Mouse (Mus musculus): ENCODE measurements around the gene Prune2. TPM values are rescaled to one million over a fixed set of nuclear protein-coding genes. Genes with fewer than 3 reads are reported as not detected.
"Not testable (repeated sequence)": the region's sequence is repeated elsewhere in the genome, so short reads cannot be mapped to it uniquely, and the experiment has no call there.

Gene Prune2
- polyA plus RNA-seq, 1 experiment from 2014 or later, result 1.6 TPM

DNA sequence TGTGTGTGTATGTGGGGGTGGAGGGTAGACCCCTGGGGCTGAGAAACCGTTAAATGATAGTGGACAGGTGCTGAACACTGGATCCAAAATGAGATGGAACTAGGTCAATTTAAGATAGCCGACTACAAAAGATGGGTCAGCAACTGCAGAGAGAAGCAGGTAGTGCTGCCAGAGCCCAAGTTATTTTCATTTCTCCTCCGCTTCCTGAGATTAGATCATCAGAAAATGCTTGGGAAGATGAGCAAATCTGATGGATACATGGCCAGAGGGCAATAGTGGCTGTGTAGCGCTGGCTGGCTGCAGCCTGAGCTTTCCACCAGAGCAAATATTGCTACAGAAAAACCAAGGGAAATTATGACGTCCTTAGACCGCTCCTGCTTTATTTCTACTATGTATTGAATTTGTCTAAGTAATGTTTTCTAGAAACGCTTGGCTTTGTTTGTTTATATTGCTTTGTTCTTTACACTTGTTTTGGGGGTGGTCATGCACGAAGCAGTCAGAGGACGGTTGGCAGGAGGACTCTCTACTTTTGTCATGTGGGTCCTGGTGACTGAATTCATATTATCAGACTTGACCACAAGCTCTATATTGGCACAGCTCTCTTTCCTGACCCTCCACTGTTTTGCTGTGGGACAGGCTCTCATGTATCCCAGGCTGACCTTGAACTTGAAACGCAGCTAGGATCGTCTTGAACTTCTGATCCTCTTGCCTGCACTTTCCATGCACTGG, 198.2 kb downstream of the Prune2 start:
- no peak overlapping the region for H3K9ac ChIP-seq (ENCODE audit: low read depth, low read length)
- no peak overlapping the region for H3K27ac ChIP-seq (ENCODE audit: low read length)
- no peaks in the 10 kb centered on the region for H3K36me3 ChIP-seq (ENCODE audit: control insufficient read depth, insufficient read depth, low read length)
- H3K27me3 ChIP-seq (replicated peaks; ENCODE audit: control insufficient read depth, insufficient read depth, low read length), result no peaks in the 10 kb centered on the region
- H3K9me3 ChIP-seq (ENCODE audit: control insufficient read depth, low read length), result no peaks in the 10 kb centered on the region
- H3K4me3 ChIP-seq (ENCODE audit: low read length), result no peak overlapping the region
- H3K4me1 ChIP-seq (ENCODE audit: control insufficient read depth, insufficient read depth, low read length), result no peaks in the 10 kb centered on the region
- no peak for ATAC-seq
- no peak overlapping the region for H3K4me2 ChIP-seq (ENCODE audit: low read depth, low read length)
- 77% methylated on average over 11 of the region's 11 CpGs for WGBS

DNA sequence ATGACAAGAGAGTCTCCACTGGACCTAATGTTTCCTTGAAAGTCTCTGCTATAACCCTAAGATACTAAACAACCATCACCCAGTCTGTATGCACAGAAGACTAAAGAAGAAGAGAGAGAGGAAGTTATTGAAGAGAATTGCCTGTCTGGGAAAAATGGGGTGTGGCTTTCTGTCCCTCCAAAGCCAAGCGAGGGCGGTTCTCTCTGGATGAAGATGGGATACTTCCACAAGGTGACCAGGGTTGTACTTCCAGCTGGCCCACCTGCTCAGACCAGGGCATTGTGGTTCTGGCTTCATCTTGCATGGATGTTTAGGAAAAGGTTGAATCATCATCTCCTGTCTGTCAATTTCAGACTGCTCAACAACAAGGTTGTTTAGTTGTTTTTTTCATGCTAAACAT, 199.3 kb downstream of the Prune2 start:
- Histone ChIP-seq H3K27me3 (replicated peaks; ENCODE audit: control insufficient read depth, insufficient read depth, low read length) (no peaks in the 10 kb centered on the region), H3K4me2 (ENCODE audit: low read depth, low read length) (no peak overlapping the region), H3K4me1 (ENCODE audit: control insufficient read depth, insufficient read depth, low read length) (no peaks in the 10 kb centered on the region), H3K27ac (ENCODE audit: low read length) (no peak overlapping the region), H3K9me3 (ENCODE audit: control insufficient read depth, low read length) (no peaks in the 10 kb centered on the region), H3K9ac (ENCODE audit: low read depth, low read length) (no peak overlapping the region), H3K36me3 (ENCODE audit: control insufficient read depth, insufficient read depth, low read length) (no peaks in the 10 kb centered on the region), H3K4me3 (ENCODE audit: low read length) (no peak overlapping the region)
- 82% methylated on average over 2 of the region's 2 CpGs for WGBS
- no peak for ATAC-seq

- no peaks in the 10 kb centered on the region for H3K27me3 ChIP-seq (replicated peaks; ENCODE audit: control insufficient read depth, insufficient read depth, low read length)
- no peak overlapping the region for H3K27ac ChIP-seq (ENCODE audit: low read length)
- no peak for ATAC-seq
- no peaks in the 10 kb centered on the region for H3K36me3 ChIP-seq (ENCODE audit: control insufficient read depth, insufficient read depth, low read length)
- H3K9ac ChIP-seq (ENCODE audit: low read depth, low read length), result no peak overlapping the region
- WGBS, result 60% methylated on average over 2 of the region's 2 CpGs
- no peak overlapping the region for H3K4me3 ChIP-seq (ENCODE audit: low read length)
- no peak overlapping the region for H3K4me2 ChIP-seq (ENCODE audit: low read depth, low read length)
- no peaks in the 10 kb centered on the region for H3K9me3 ChIP-seq (ENCODE audit: control insufficient read depth, low read length)
- H3K4me1 ChIP-seq (ENCODE audit: control insufficient read depth, insufficient read depth, low read length), result peaks cover 3% of the 10 kb centered on the region; the same call in 1 of the 2 replicates
Measured at GRCm38 (mm10) chr19:17159676-17160075, 203.8 kb downstream of the Prune2 start.

DNA sequence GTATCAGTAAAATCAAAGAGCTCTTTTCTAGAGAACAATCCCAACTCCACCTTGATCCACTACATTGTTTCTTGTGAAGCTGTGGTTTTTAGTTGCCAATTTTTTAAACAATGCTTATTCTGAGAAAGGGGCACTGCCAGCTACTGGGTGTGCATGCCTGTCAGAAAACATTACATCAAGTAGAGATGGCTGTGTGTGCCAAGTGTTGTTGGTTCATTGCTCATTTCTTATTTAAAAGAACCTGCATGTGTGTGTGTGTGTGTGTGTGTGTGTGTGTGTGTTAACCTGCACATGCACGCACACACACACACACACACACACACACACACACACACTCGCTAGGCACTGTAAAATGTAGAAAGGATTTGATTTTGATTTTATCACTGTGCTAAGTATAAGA, 204.3 kb downstream of the Prune2 start:
- Histone ChIP-seq H3K9ac (ENCODE audit: low read depth, low read length) (no peak overlapping the region), H3K4me3 (ENCODE audit: low read length) (no peak overlapping the region), H3K36me3 (ENCODE audit: control insufficient read depth, insufficient read depth, low read length) (no peaks in the 10 kb centered on the region), H3K4me2 (ENCODE audit: low read depth, low read length) (no peak overlapping the region), H3K4me1 (ENCODE audit: control insufficient read depth, insufficient read depth, low read length) (peaks cover 3% of the 10 kb centered on the region; the same call in 1 of the 2 replicates), H3K27ac (ENCODE audit: low read length) (no peak overlapping the region), H3K9me3 (ENCODE audit: control insufficient read depth, low read length) (no peaks in the 10 kb centered on the region), H3K27me3 (replicated peaks; ENCODE audit: control insufficient read depth, insufficient read depth, low read length) (no peaks in the 10 kb centered on the region)
- 87% methylated on average over 2 of the region's 2 CpGs for WGBS
- no peak for ATAC-seq

DNA sequence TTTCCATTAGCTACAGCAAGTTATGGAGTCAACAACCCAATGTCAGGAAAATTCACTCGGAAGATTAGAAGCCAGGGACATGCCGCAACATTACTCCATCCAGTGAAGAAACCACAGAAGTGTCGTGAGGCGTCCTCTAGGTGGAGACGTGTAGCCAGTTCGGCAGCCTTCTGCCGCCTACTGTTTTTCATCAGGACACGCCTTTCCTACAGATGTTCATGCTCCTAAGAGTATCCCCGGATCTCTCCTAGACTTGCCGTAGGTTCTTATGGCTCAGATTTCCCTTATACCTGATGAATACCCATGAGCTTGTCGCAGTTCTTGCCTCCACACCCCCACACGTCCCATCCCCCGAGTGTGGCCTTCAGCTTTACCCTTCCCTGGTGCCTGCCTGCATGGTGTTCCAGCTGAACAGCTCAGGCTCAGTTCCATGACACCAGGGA, 207.6 kb downstream of the Prune2 start:
- H3K27ac ChIP-seq (ENCODE audit: low read length), result no peak overlapping the region
- ATAC-seq, result peak; percentile 65; the same call in 1 of the 2 replicates
- H3K4me2 ChIP-seq (ENCODE audit: low read depth, low read length), result 0 out of 2 replicates have a peak overlapping the region, but pooled peaks have one; percentile 20
- WGBS, result 13% methylated on average over 13 of the region's 13 CpGs
- H3K9me3 ChIP-seq (ENCODE audit: control insufficient read depth, low read length), result no peaks in the 10 kb centered on the region
- H3K27me3 ChIP-seq (replicated peaks; ENCODE audit: control insufficient read depth, insufficient read depth, low read length), result no peaks in the 10 kb centered on the region
- H3K9ac ChIP-seq (ENCODE audit: low read depth, low read length), result no peak overlapping the region
- H3K4me1 ChIP-seq (ENCODE audit: control insufficient read depth, insufficient read depth, low read length), result peaks cover 3% of the 10 kb centered on the region; the same call in 1 of the 2 replicates
- H3K4me3 ChIP-seq (ENCODE audit: low read length), result no peak overlapping the region
- no peaks in the 10 kb centered on the region for H3K36me3 ChIP-seq (ENCODE audit: control insufficient read depth, insufficient read depth, low read length)

GRCm38 (mm10) chr19:17166288-17166687, 210.4 kb downstream of the Prune2 start:
- no peak for ATAC-seq
- Histone ChIP-seq H3K4me1 (ENCODE audit: control insufficient read depth, insufficient read depth, low read length) (peaks cover 3% of the 10 kb centered on the region; the same call in 1 of the 2 replicates), H3K4me2 (ENCODE audit: low read depth, low read length) (no peak overlapping the region), H3K9ac (ENCODE audit: low read depth, low read length) (no peak overlapping the region), H3K27me3 (replicated peaks; ENCODE audit: control insufficient read depth, insufficient read depth, low read length) (no peaks in the 10 kb centered on the region), H3K4me3 (ENCODE audit: low read length) (no peak overlapping the region), H3K27ac (ENCODE audit: low read length) (no peak overlapping the region), H3K9me3 (ENCODE audit: control insufficient read depth, low read length) (no peaks in the 10 kb centered on the region), H3K36me3 (ENCODE audit: control insufficient read depth, insufficient read depth, low read length) (no peaks in the 10 kb centered on the region)
- WGBS, result 78% methylated on average over 7 of the region's 7 CpGs

DNA sequence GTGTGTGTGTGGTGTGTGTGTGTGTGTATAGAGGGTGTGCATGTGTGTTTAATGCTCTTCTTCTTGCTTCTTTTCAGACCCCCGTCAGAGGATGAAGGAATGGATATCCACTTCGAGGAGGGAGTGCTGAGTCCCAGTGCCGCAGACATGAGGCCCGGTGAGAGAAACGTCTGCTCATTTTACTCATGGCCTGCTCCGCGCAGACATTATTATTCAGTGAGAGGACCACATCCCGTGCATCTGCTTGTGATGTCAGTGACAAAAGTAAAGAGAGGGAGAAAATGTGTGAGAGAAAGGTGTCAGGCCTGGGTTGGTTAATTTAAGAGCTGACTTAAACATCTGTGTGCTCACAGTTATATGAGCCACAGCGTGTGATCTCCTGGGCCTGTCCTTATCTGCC, 212.3 kb downstream of the Prune2 start:
- H3K27ac ChIP-seq (ENCODE audit: low read length), result no peak overlapping the region
- ATAC-seq, result no peak
- H3K36me3 ChIP-seq (ENCODE audit: control insufficient read depth, insufficient read depth, low read length), result no peaks in the 10 kb centered on the region
- WGBS, result 79% methylated on average over 9 of the region's 9 CpGs
- no peaks in the 10 kb centered on the region for H3K27me3 ChIP-seq (replicated peaks; ENCODE audit: control insufficient read depth, insufficient read depth, low read length)
- H3K4me1 ChIP-seq (ENCODE audit: control insufficient read depth, insufficient read depth, low read length), result peaks cover 2% of the 10 kb centered on the region; the same call in 1 of the 2 replicates
- no peak overlapping the region for H3K4me2 ChIP-seq (ENCODE audit: low read depth, low read length)
- no peaks in the 10 kb centered on the region for H3K9me3 ChIP-seq (ENCODE audit: control insufficient read depth, low read length)
- H3K9ac ChIP-seq (ENCODE audit: low read depth, low read length), result no peak overlapping the region
- no peak overlapping the region for H3K4me3 ChIP-seq (ENCODE audit: low read length)

DNA sequence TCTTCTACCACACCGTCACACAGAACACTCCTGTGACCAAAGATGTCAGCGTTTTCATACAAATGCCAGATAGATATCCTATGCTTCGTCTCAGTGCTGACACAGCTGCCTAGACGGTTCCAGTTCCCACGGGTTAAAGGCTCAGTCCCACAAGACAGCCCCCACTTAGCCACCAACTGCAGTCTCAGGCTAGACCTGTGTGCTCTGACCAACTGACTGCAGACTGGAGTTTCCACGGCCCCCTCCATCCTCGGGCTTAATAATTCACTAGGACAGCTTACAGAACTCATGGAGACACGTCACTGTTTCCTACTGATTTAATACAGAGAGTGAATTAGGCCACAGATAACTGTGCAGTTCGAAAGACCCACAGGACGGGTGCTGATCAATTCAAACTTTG, 213.8 kb downstream of the Prune2 start:
- no peaks in the 10 kb centered on the region for H3K4me1 ChIP-seq (ENCODE audit: control insufficient read depth, insufficient read depth, low read length)
- no peak overlapping the region for H3K27ac ChIP-seq (ENCODE audit: low read length)
- H3K27me3 ChIP-seq (replicated peaks; ENCODE audit: control insufficient read depth, insufficient read depth, low read length), result no peaks in the 10 kb centered on the region
- WGBS, result 64% methylated on average over 10 of the region's 10 CpGs
- H3K36me3 ChIP-seq (ENCODE audit: control insufficient read depth, insufficient read depth, low read length), result no peaks in the 10 kb centered on the region
- H3K4me3 ChIP-seq (ENCODE audit: low read length), result no peak overlapping the region
- H3K9ac ChIP-seq (ENCODE audit: low read depth, low read length), result no peak overlapping the region
- H3K9me3 ChIP-seq (ENCODE audit: control insufficient read depth, low read length), result no peaks in the 10 kb centered on the region
- ATAC-seq, result peak; percentile 58; the same call in 1 of the 2 replicates
- H3K4me2 ChIP-seq (ENCODE audit: low read depth, low read length), result no peak overlapping the region

DNA sequence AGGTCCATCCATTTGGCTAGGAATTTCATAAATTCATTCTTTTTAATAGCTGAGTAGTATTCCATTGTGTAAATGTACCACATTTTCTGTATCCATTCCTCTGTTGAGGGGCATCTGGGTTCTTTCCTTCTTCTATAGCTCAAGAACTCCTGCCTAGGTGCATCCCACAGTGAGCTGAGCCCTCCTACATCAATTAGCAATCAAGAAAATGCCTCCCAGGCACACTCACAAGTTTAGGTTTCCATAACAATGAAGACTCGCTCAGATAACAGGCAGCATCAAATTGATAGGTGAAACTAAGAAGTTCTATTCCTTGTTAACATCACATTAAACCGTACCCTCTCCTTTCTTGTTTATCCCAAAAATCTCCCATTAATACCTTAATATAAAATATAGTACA, 218.6 kb downstream of the Prune2 start:
- H3K4me2 ChIP-seq (ENCODE audit: low read depth, low read length); H3K27me3 ChIP-seq (replicated peaks; ENCODE audit: control insufficient read depth, insufficient read depth, low read length); H3K4me3 ChIP-seq (ENCODE audit: low read length); H3K9me3 ChIP-seq (ENCODE audit: control insufficient read depth, low read length); H3K4me1 ChIP-seq (ENCODE audit: control insufficient read depth, insufficient read depth, low read length); H3K36me3 ChIP-seq (ENCODE audit: control insufficient read depth, insufficient read depth, low read length); ATAC-seq; H3K9ac ChIP-seq (ENCODE audit: low read depth, low read length); H3K27ac ChIP-seq (ENCODE audit: low read length): not testable (repeated sequence)
- WGBS, result 87% methylated on average over 2 of the region's 2 CpGs

DNA sequence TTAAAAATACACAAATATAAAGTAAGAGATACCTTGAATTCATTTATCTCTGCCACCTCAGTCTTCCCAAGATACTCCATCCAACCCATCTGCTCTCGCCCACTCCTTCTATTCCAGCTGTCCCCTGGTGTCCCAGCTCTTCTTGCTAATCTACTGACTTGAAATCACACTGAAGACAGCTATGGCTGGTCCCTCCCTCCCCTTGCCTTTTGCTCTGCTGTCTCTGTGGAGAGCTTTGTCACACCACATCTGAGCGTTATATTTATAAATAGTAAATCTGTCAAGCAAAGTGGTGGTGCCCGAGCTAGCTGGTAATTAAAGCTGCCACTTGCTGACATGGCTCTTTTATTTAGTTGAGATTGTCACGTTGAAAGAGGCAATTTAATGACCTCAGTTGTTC, 224.6 kb downstream of the Prune2 start:
- no peak for ATAC-seq

More for the DNA sequence above, 224.6 kb downstream of the Prune2 start:
- Histone ChIP-seq H3K36me3 (ENCODE audit: control insufficient read depth, insufficient read depth, low read length) (no peaks in the 10 kb centered on the region), H3K27ac (ENCODE audit: low read length) (no peak overlapping the region), H3K9me3 (ENCODE audit: control insufficient read depth, low read length) (no peaks in the 10 kb centered on the region), H3K4me2 (ENCODE audit: low read depth, low read length) (no peak overlapping the region), H3K9ac (ENCODE audit: low read depth, low read length) (no peak overlapping the region), H3K4me3 (ENCODE audit: low read length) (no peak overlapping the region), H3K27me3 (replicated peaks; ENCODE audit: control insufficient read depth, insufficient read depth, low read length) (no peaks in the 10 kb centered on the region), H3K4me1 (ENCODE audit: control insufficient read depth, insufficient read depth, low read length) (no peaks in the 10 kb centered on the region)
- WGBS, result 32% methylated on average over 4 of the region's 4 CpGs

All from intestine, embryonic 16.5 days (tissue).